Mouse (Mus musculus) stomach, postnatal 0 days (tissue): ENCODE data around the gene Ints7. TPM values are rescaled to one million over a fixed set of nuclear protein-coding genes. Genes with fewer than 3 reads are reported as not detected.

ENCODE experiments used
- ATAC-seq: fragments of 200-750 bp; cut with Nextera tagmentation; 2 replicates; pipeline ENCODE4 v1.8.0; 2017; ENCODE audit not compliant: low FRiP score, low TSS enrichment
- DNase-seq: peaks from one replicate; pipeline ENCODE4 v3.0.0-alpha.2; 2016; ENCODE audit warnings: low spot score
- H3K27ac ChIP-seq: fragments of 300-500 bp; sonication (generic); replicated peaks from 2 replicates; pipeline ENCODE4 v1.5.1; 2014; ENCODE audit warnings: mild to moderate bottlenecking, control low read depth
- H3K27me3 ChIP-seq: fragments of 300-500 bp; sonication (generic); 2 replicates; pipeline ENCODE4 v1.6.1; 2014; ENCODE audit warnings: low read length; ENCODE audit not compliant: control insufficient read depth, insufficient read depth
- H3K36me3 ChIP-seq: fragments of 300-500 bp; sonication (generic); 2 replicates; pipeline ENCODE4 v1.6.1; 2014; ENCODE audit warnings: low read length, mixed read lengths; ENCODE audit not compliant: control insufficient read depth, insufficient read depth
- H3K4me1 ChIP-seq: fragments of 300-500 bp; sonication (generic); replicated peaks from 2 replicates; pipeline ENCODE4 v1.6.1; 2014; ENCODE audit warnings: antibody characterized with exemption; ENCODE audit not compliant: control insufficient read depth, insufficient read depth
- H3K4me2 ChIP-seq: fragments of 300-500 bp; sonication (generic); replicated peaks from 2 replicates; pipeline ENCODE4 v1.6.1; 2014; ENCODE audit warnings: low read depth, mild to moderate bottlenecking, control low read depth, moderate library complexity
- H3K4me3 ChIP-seq: fragments of 300-500 bp; sonication (generic); 2 replicates; pipeline ENCODE4 v1.5.1; 2014; ENCODE audit warnings: low read depth, low read length, control low read depth
- H3K9ac ChIP-seq: fragments of 300-500 bp; sonication (generic); 2 replicates; pipeline ENCODE4 v1.6.1; 2014; ENCODE audit warnings: mild to moderate bottlenecking, low read length, control low read depth, mixed read lengths
- H3K9me3 ChIP-seq: fragments of 300-500 bp; sonication (generic); 2 replicates; pipeline ENCODE4 v1.6.1; 2016; ENCODE audit warnings: low read length; ENCODE audit not compliant: control insufficient read depth
- CTCF ChIP-seq: IDR thresholded peaks from 2 replicates; pipeline ENCODE4 v1.5.1; 2016; ENCODE audit warnings: antibody characterized with exemption, low read depth, mild to moderate bottlenecking, moderate library complexity
- EP300 ChIP-seq: optimal IDR thresholded peaks from 2 replicates; pipeline ENCODE3; 2016; ENCODE audit warnings: antibody characterized with exemption
- WGBS: fragments of 180-500 bp; shearing (Covaris S2); extraction: QIAGEN DNeasy Blood & Tissue Kit; methylation state at CpG from one replicate; pipeline ENCODE4 v1.1.7; 2014; 5-methylcytosine and 5-hydroxymethylcytosine counted together
- polyA plus RNA-seq: library from polyadenylated mRNA; unstranded; fragments of >200 nt; fragmentation: Nextera tagmentation; extraction: Ambion mirVana; gene quantifications from 2 replicates; pipeline ENCODE4 v1.2.1, GENCODE M21; 2015

Ints7 gene
- polyA plus RNA-seq, 1 experiment from 2014 or later: 15.1 TPM

- Histone ChIP-seq H3K36me3 (peaks cover 37% of the 10 kb centered on the region), H3K4me2 (no peak overlapping the region), H3K9me3 (no peaks in the 10 kb centered on the region), H3K27me3 (no peaks in the 10 kb centered on the region), H3K4me3 (no peak overlapping the region), H3K4me1 (no peaks in the 10 kb centered on the region), H3K9ac (no peak overlapping the region), H3K27ac (no peak overlapping the region)
- ATAC-seq (no peak), DNase-seq (no peak)
- TF ChIP-seq EP300 (no peak), CTCF (no peak)
- 84% methylated on average over 3 of the region's 3 CpGs for WGBS
Observed at GRCm38 (mm10) chr1:191617589-191617988, 42.2 kb downstream of the Ints7 start.

- TF ChIP-seq CTCF: no peak
- no peak for TF ChIP-seq EP300
- H3K36me3 ChIP-seq: peaks cover 34% of the 10 kb centered on the region
- no peak overlapping the region for H3K27ac ChIP-seq
- no peaks in the 10 kb centered on the region for H3K27me3 ChIP-seq
- no peak for ATAC-seq
- H3K4me2 ChIP-seq: no peak overlapping the region
- H3K9me3 ChIP-seq: no peaks in the 10 kb centered on the region
- H3K4me3 ChIP-seq: no peak overlapping the region
- 86% methylated on average over 12 of the region's 12 CpGs for WGBS
- H3K9ac ChIP-seq: no peak overlapping the region
- no peaks in the 10 kb centered on the region for H3K4me1 ChIP-seq
- no peak for DNase-seq
Observed at GRCm38 (mm10) chr1:191618067-191618766, 42.8 kb downstream of the Ints7 start.

- DNase-seq (no peak), ATAC-seq (peak; percentile 14; the same call in 1 of the 2 replicates)
- Histone ChIP-seq H3K27me3 (no peaks in the 10 kb centered on the region), H3K27ac (no peak overlapping the region), H3K4me1 (no peaks in the 10 kb centered on the region), H3K9me3 (no peaks in the 10 kb centered on the region), H3K9ac (no peak overlapping the region), H3K4me2 (no peak overlapping the region), H3K36me3 (peaks cover 25% of the 10 kb centered on the region), H3K4me3 (no peak overlapping the region)
- 89% methylated on average over 8 of the region's 8 CpGs for WGBS
- TF ChIP-seq EP300 (no peak), CTCF (no peak)
Observed at GRCm38 (mm10) chr1:191621096-191621495, 45.7 kb downstream of the Ints7 start.

GRCm38 (mm10) chr1:191622801-191623200 is 47.4 kb downstream of the Ints7 start:
- DNase-seq (no peak), ATAC-seq (no peak)
- WGBS: 90% methylated on average over 8 of the region's 8 CpGs
- Histone ChIP-seq H3K4me1 (no peaks in the 10 kb centered on the region), H3K9ac (no peak overlapping the region), H3K27ac (no peak overlapping the region), H3K9me3 (no peaks in the 10 kb centered on the region), H3K4me2 (no peak overlapping the region), H3K4me3 (no peak overlapping the region), H3K36me3 (peaks cover 25% of the 10 kb centered on the region), H3K27me3 (no peaks in the 10 kb centered on the region)
- TF ChIP-seq EP300 (no peak), CTCF (no peak)

- H3K9me3 ChIP-seq: no peaks in the 10 kb centered on the region
- no peak overlapping the region for H3K4me2 ChIP-seq
- H3K4me3 ChIP-seq: no peak overlapping the region
- no peaks in the 10 kb centered on the region for H3K27me3 ChIP-seq
- DNase-seq (no peak), ATAC-seq (no peak)
- H3K36me3 ChIP-seq: peaks cover 19% of the 10 kb centered on the region
- H3K9ac ChIP-seq: no peak overlapping the region
- 68% methylated on average over 6 of the region's 6 CpGs for WGBS
- H3K4me1 ChIP-seq: no peaks in the 10 kb centered on the region
- H3K27ac ChIP-seq: no peak overlapping the region
- TF ChIP-seq CTCF (no peak), EP300 (no peak)
Observed at GRCm38 (mm10) chr1:191624492-191624891, 49.1 kb downstream of the Ints7 start.

GRCm38 (mm10) chr1:191625026-191625425 is 49.6 kb downstream of the Ints7 start:
- Histone ChIP-seq H3K9me3 (no peaks in the 10 kb centered on the region), H3K9ac (no peak overlapping the region), H3K27ac (no peak overlapping the region), H3K4me1 (no peaks in the 10 kb centered on the region), H3K4me3 (no peak overlapping the region), H3K36me3 (peaks cover 14% of the 10 kb centered on the region; the same call in 1 of the 2 replicates), H3K27me3 (no peaks in the 10 kb centered on the region), H3K4me2 (no peak overlapping the region)
- ATAC-seq (no peak), DNase-seq (no peak)
- WGBS: 58% methylated on average over 6 of the region's 6 CpGs
- TF ChIP-seq CTCF (no peak), EP300 (no peak)
